Mouse (Mus musculus) heart, postnatal 0 days (tissue): Measurements from ENCODE around the gene Homer2.

ENCODE experiments used
- CTCF ChIP-seq: IDR thresholded peaks from 2 replicates; pipeline ENCODE4 v1.5.1; 2016; ENCODE audit warnings: antibody characterized with exemption, control low read depth, low read depth
- EP300 ChIP-seq: IDR thresholded peaks from 2 replicates; pipeline ENCODE4 v1.6.1; 2016; ENCODE audit warnings: antibody characterized with exemption, low read depth

GRCm38 (mm10) chr7:81561211-81561610 lies 146.1 kb downstream of the Homer2 start:
- TF ChIP-seq CTCF: no peak
- no peak for TF ChIP-seq EP300
